Mouse (Mus musculus): ENCODE results near the gene Supt7l.
A peak's percentile ranks its signal among the peaks of the same experiment; 100 is the strongest.

Supt7l gene

GRCm38 (mm10) chr5:31492031-31492430 lies 35.6 kb downstream of the Supt7l start:
- DNase-seq (ENCODE audit: low spot score): no peak

- no peak for DNase-seq (ENCODE audit: low spot score)
Observed at GRCm38 (mm10) chr5:31489116-31489769, 38.4 kb downstream of the Supt7l start.

- no peak for DNase-seq (ENCODE audit: low spot score)
Observed at GRCm38 (mm10) chr5:31487889-31488288, 39.7 kb downstream of the Supt7l start.

GRCm38 (mm10) chr5:31485440-31485839 lies 42.2 kb downstream of the Supt7l start, which contains the start of gene 4930548H24Rik:
Gene 4930548H24Rik (plus strand): TSS chr5:31485740.
- no peak for DNase-seq (ENCODE audit: low spot score)

GRCm38 (mm10) chr5:31480536-31480935 lies 47.1 kb downstream of the Supt7l start:
- DNase-seq (ENCODE audit: low spot score): no peak

GRCm38 (mm10) chr5:31470334-31470733 lies 57.3 kb downstream of the Supt7l start:
- peak; percentile 39 for DNase-seq (ENCODE audit: low spot score)

GRCm38 (mm10) chr5:31469711-31470110 lies 57.9 kb downstream of the Supt7l start:
- DNase-seq (ENCODE audit: low spot score): no peak

GRCm38 (mm10) chr5:31467798-31468197 lies 59.8 kb downstream of the Supt7l start:
- DNase-seq (ENCODE audit: low spot score): no peak
